Mouse (Mus musculus) kidney, embryonic 15.5 days (tissue): ENCODE data around the gene Gm49342. TPM values are rescaled to one million over a fixed set of nuclear protein-coding genes. Genes with fewer than 3 reads are reported as not detected.

Source experiments
- ATAC-seq: fragments of 200-750 bp; cut with Nextera tagmentation; replicated peaks from 2 replicates; pipeline ENCODE4 v1.8.0; 2017; ENCODE audit warnings: moderate TSS enrichment; ENCODE audit not compliant: low FRiP score
- H3K27ac ChIP-seq: fragments of 300-500 bp; sonication (generic); 2 replicates; pipeline ENCODE4 v1.5.1; 2015; ENCODE audit warnings: mild to moderate bottlenecking, inconsistent platforms
- H3K27me3 ChIP-seq: fragments of 300-500 bp; sonication (generic); 2 replicates; pipeline ENCODE4 v1.6.1; 2015; ENCODE audit warnings: inconsistent platforms
- H3K36me3 ChIP-seq: fragments of 300-500 bp; sonication (generic); 2 replicates; pipeline ENCODE4 v1.6.1; 2015; ENCODE audit warnings: inconsistent platforms
- H3K4me1 ChIP-seq: fragments of 300-500 bp; sonication (generic); 2 replicates; pipeline ENCODE4 v1.6.1; 2015; ENCODE audit warnings: inconsistent platforms
- H3K4me2 ChIP-seq: fragments of 300-500 bp; sonication (generic); 2 replicates; pipeline ENCODE4 v1.6.1; 2015; ENCODE audit warnings: moderate library complexity, mild to moderate bottlenecking, inconsistent platforms
- H3K4me3 ChIP-seq: fragments of 300-500 bp; sonication (generic); replicated peaks from 2 replicates; pipeline ENCODE4 v1.5.1; 2015; ENCODE audit warnings: mild to moderate bottlenecking, inconsistent platforms
- H3K9ac ChIP-seq: fragments of 300-500 bp; sonication (generic); 2 replicates; pipeline ENCODE4 v1.6.1; 2015; ENCODE audit warnings: mild to moderate bottlenecking, inconsistent platforms
- H3K9me3 ChIP-seq: fragments of 300-500 bp; sonication (generic); replicated peaks from 2 replicates; pipeline ENCODE4 v1.6.1; 2016; ENCODE audit warnings: inconsistent platforms
- WGBS: fragments of 180-500 bp; shearing (Covaris S2); methylation state at CpG from one replicate; pipeline ENCODE4 v1.1.7; 2015; ENCODE audit warnings: mixed read lengths; 5-methylcytosine and 5-hydroxymethylcytosine counted together
- polyA plus RNA-seq: library from polyadenylated mRNA; unstranded; fragments of >200 nt; fragmentation: Nextera tagmentation; extraction: Ambion mirVana; gene quantifications from 2 replicates; pipeline ENCODE4 v1.2.1, GENCODE M21; 2015

The Gm49342 gene
- polyA plus RNA-seq, 1 experiment from 2014 or later: not detected

GRCm38 (mm10) chr14:50997088-50997487 lies 52.8 kb downstream of the Gm49342 start:
- Histone ChIP-seq H3K27ac (0 out of 2 replicates have a peak overlapping the region, but pooled peaks have one; percentile 1), H3K4me3 (no peak overlapping the region), H3K27me3 (no peaks in the 10 kb centered on the region), H3K4me2 (no peak overlapping the region), H3K9me3 (no peaks in the 10 kb centered on the region), H3K36me3 (no peaks in the 10 kb centered on the region), H3K4me1 (0 out of 2 replicates have a peak, but pooled peaks cover 6% of the 10 kb centered on the region), H3K9ac (no peak overlapping the region)
- no peak for ATAC-seq
- 56% methylated on average over 3 of the region's 3 CpGs for WGBS

- no peak overlapping the region for H3K4me3 ChIP-seq
- WGBS: 88% methylated on average over 2 of the region's 2 CpGs
- no peak overlapping the region for H3K27ac ChIP-seq
- H3K27me3 ChIP-seq: no peaks in the 10 kb centered on the region
- no peaks in the 10 kb centered on the region for H3K36me3 ChIP-seq
- H3K9ac ChIP-seq: no peak overlapping the region
- no peaks in the 10 kb centered on the region for H3K9me3 ChIP-seq
- ATAC-seq: no peak
- H3K4me1 ChIP-seq: 0 out of 2 replicates have a peak, but pooled peaks cover 6% of the 10 kb centered on the region
- no peak overlapping the region for H3K4me2 ChIP-seq
Measured at GRCm38 (mm10) chr14:50997999-50998666, 53.8 kb downstream of the Gm49342 start.

- ATAC-seq: no peak
- H3K4me3 ChIP-seq: no peak within 1 kb of the TSS
- H3K9ac ChIP-seq: no peak within 1 kb of the TSS
- H3K36me3 ChIP-seq: no peaks in the 10 kb centered on the region
- no peaks in the 10 kb centered on the region for H3K9me3 ChIP-seq
- H3K4me2 ChIP-seq: no peak within 1 kb of the TSS
- no peaks in the 10 kb centered on the region for H3K4me1 ChIP-seq
- peak within 1 kb of the TSS; percentile 56; the same call in 1 of the 2 replicates for H3K27ac ChIP-seq
- no peaks in the 10 kb centered on the region for H3K27me3 ChIP-seq
- WGBS: 84% methylated on average over 8 of the region's 8 CpGs
Measured at GRCm38 (mm10) chr14:51007152-51007801, 63.0 kb downstream of the Gm49342 start, which contains the start of gene Rnase10. Rnase10 (plus strand) TSS chr14:51007751.

- Histone ChIP-seq H3K27ac (peak overlapping the region; percentile 56; the same call in 1 of the 2 replicates), H3K36me3 (no peaks in the 10 kb centered on the region), H3K4me2 (no peak overlapping the region), H3K27me3 (no peaks in the 10 kb centered on the region), H3K4me1 (no peaks in the 10 kb centered on the region), H3K9me3 (no peaks in the 10 kb centered on the region), H3K4me3 (no peak overlapping the region), H3K9ac (no peak overlapping the region)
- no peak for ATAC-seq
- WGBS: 71% methylated on average over 13 of the region's 13 CpGs
Measured at GRCm38 (mm10) chr14:51007914-51008713, 63.8 kb downstream of the Gm49342 start.

GRCm38 (mm10) chr14:51008781-51009180 lies 64.5 kb downstream of the Gm49342 start:
- no peak for ATAC-seq
- H3K4me1 ChIP-seq: no peaks in the 10 kb centered on the region
- no peaks in the 10 kb centered on the region for H3K36me3 ChIP-seq
- no peak overlapping the region for H3K4me3 ChIP-seq
- H3K9ac ChIP-seq: no peak overlapping the region
- H3K9me3 ChIP-seq: no peaks in the 10 kb centered on the region
- H3K27ac ChIP-seq: 0 out of 2 replicates have a peak overlapping the region, but pooled peaks have one; percentile 56
- no peak overlapping the region for H3K4me2 ChIP-seq
- 82% methylated on average over 4 of the region's 4 CpGs for WGBS
- H3K27me3 ChIP-seq: no peaks in the 10 kb centered on the region

- Histone ChIP-seq H3K9ac (no peak overlapping the region), H3K27me3 (no peaks in the 10 kb centered on the region), H3K4me2 (no peak overlapping the region), H3K4me1 (no peaks in the 10 kb centered on the region), H3K9me3 (no peaks in the 10 kb centered on the region), H3K27ac (no peak overlapping the region), H3K4me3 (no peak overlapping the region), H3K36me3 (no peaks in the 10 kb centered on the region)
- 83% methylated on average over 6 of the region's 6 CpGs for WGBS
- ATAC-seq: no peak
Measured at GRCm38 (mm10) chr14:51009572-51009971, 65.3 kb downstream of the Gm49342 start.

Other genes with a start within 250 kb of the Gm49342 start
- gene Olfr748, start 237.1 kb upstream of the Gm49342 start, polyA plus RNA-seq: not detected in 2 replicates
- gene Olfr749, start 199.4 kb upstream of the Gm49342 start, polyA plus RNA-seq: not detected in 2 replicates
- gene Ttc5, start 159.0 kb upstream of the Gm49342 start, polyA plus RNA-seq: 74.4 and 78.5 TPM in 2 replicates
- gene Ccnb1ip1, start 136.8 kb upstream of the Gm49342 start, polyA plus RNA-seq: not detected in 2 replicates
- 64.9 and 65.6 TPM in 2 replicates for gene Parp2, start 136.7 kb upstream of the Gm49342 start, polyA plus RNA-seq
- 6.2 and 8.5 TPM in 2 replicates for gene Tep1, start 74.0 kb upstream of the Gm49342 start, polyA plus RNA-seq
- 0.19 TPM in 2 replicates for gene Klhl33, start 47.0 kb upstream of the Gm49342 start, polyA plus RNA-seq
- gene Osgep, start 19.6 kb upstream of the Gm49342 start, polyA plus RNA-seq: 166 and 173 TPM in 2 replicates
- gene Apex1, start 19.5 kb upstream of the Gm49342 start, polyA plus RNA-seq: 301 and 306 TPM in 2 replicates
- 49.5 and 53.9 TPM in 2 replicates for gene Pip4p1, start 13.7 kb upstream of the Gm49342 start, polyA plus RNA-seq
- 74.3 and 78.6 TPM in 2 replicates for gene Pnp, start 13.4 kb upstream of the Gm49342 start, polyA plus RNA-seq
- 0.62 and 1.0 TPM in 2 replicates for gene Pnp2, start 11.5 kb downstream of the Gm49342 start, polyA plus RNA-seq
- not detected in 2 replicates for gene Rnase10, start 63.2 kb downstream of the Gm49342 start, polyA plus RNA-seq
- gene Rnase9, start 97.4 kb downstream of the Gm49342 start, polyA plus RNA-seq: 0.17 TPM in 1 of 2 replicates, not detected in the other
- gene Rnase11, start 105.6 kb downstream of the Gm49342 start, polyA plus RNA-seq: 0.38 TPM in 1 of 2 replicates, not detected in the other
- gene Rnase12, start 113.1 kb downstream of the Gm49342 start, polyA plus RNA-seq: 10.2 and 11.1 TPM in 2 replicates
- 0.04 TPM in 1 of 2 replicates, not detected in the other for gene Olfr750, start 129.9 kb downstream of the Gm49342 start, polyA plus RNA-seq
- 37.8 and 40.5 TPM in 2 replicates for gene Rnase4, start 146.6 kb downstream of the Gm49342 start, polyA plus RNA-seq
- 8.4 and 9.8 TPM in 2 replicates for gene Ang, start 146.6 kb downstream of the Gm49342 start, polyA plus RNA-seq
- gene Eddm3b, start 169.9 kb downstream of the Gm49342 start, polyA plus RNA-seq: 2.0 and 2.1 TPM in 2 replicates
- gene Rnase6, start 179.4 kb downstream of the Gm49342 start, polyA plus RNA-seq: 0.52 and 1.3 TPM in 2 replicates
- 0.17 and 1.00 TPM in 2 replicates for gene Rnase1, start 202.3 kb downstream of the Gm49342 start, polyA plus RNA-seq
- gene Rnase2b, start 217.7 kb downstream of the Gm49342 start, polyA plus RNA-seq: not detected in 2 replicates